Mouse (Mus musculus) cerebellum, postnatal 14 days (tissue): ENCODE data around the gene Gpbp1l1.
A peak's percentile ranks its signal among the peaks of the same experiment; 100 is the strongest.

Experiments used
- DNase-seq, 2 experiments: peaks; one replicate each; pipeline ENCODE4 v3.0.0; 2021; ENCODE audit warnings: mixed read lengths in 2 of 2

Gpbp1l1 gene

DNA sequence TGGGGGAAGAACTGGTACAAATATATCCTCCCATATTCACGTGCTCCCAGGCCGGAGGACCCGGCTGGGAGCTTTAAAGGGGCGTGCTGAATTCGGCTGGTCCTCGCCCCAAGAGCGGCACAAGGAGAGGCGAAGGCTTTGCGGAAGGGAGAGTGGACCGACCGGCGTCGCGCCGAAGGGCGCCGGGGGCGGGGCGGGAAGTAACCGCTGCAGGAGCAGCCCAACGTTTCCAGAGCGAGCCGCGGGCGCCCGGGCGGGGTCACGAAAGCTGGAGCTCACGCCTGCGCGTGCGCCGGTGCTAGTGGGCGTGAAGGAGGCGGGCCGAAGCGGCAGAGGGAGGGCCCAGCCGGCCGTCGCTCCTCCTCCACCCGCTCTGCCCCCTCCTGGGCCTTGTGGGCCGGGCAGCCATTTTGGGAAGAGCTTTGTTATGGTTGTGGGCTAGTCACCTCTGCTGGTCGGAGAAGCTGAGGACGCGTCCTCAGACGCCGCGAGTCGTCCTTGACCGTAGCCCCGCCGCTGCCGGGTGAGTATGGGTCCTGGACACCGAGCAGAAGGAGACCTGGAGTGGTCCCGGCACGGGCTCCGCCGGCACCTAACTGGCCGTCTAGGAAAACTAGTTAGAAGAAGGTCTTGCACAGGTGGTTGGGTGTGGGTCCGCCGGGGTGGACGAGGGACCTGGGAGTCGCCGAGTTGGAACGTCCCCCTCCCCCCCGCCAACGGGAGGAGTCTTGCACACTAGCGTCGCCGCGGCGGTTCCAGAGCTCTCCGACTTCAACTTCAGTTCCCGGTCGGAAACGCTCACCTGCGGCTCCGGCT is at the start of gene Gpbp1l1:
Gpbp1l1 (plus strand) TSS at position 353 of the 816 bp plus-strand sequence.
- peak; percentile 97 to 98 for DNase-seq

- DNase-seq = no peak
Measured at GRCm38 (mm10) chr4:116531109-116531508, 26.3 kb upstream of the Gpbp1l1 start.

DNA sequence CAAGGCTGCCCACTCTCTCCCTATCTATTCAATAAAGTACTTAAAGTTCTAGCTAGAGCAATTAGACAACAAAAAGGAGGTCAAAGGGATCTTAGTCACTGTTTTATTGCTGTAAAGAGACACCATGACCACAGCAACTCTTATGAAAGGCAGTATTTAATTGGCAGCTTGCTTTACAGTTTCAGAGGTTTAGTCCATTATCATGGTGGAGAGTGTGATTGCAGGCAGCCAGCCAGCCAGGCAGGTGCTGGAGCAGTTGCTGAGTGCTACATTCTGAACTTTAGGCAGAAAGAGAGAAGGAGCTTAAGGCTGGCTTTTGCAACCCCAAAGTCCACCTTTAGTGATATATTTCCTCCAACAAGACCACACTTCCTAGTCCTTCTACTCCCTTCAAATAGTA is 21.1 kb upstream of the Gpbp1l1 start:
- no peak for DNase-seq

DNA sequence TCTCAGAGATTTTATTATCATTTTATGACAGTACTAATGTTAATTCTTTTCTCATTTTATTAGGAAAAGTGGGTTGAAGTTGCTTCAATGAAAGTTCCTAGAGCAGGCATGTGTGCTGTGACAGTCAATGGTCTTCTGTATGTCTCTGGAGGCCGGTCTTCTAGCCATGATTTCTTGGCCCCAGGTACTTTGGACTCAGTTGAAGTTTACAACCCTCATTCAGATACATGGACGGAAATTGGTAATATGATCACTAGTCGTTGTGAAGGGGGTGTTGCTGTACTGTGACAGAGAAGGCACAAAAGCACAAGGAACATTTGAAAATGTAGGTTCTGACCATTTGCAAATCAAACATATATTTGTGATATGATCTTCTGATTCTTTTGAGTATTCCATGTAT is 19.7 kb upstream of the Gpbp1l1 start:
- no peak for DNase-seq

- DNase-seq = no peak
Measured at GRCm38 (mm10) chr4:116550432-116550831, 7.0 kb upstream of the Gpbp1l1 start.

DNA sequence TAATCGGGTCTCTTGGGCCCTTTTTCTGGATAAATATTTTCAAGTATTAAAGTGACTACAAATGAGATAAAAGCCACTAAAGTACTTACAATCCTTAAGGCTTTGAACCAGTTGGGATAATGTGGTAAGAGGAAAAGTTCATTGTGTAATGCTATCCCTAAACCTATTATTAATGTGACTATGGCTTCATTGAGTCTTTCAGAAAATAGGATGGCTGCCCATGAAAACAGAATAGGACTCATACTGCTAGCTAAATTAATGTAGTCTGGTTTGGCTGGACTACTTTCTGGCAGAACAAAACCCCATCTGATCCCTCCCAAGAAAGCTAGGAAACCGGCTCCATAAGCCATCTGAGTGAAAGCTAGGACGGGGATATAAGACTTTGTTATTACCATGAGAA is 4.4 kb upstream of the Gpbp1l1 start:
- no peak for DNase-seq

DNA sequence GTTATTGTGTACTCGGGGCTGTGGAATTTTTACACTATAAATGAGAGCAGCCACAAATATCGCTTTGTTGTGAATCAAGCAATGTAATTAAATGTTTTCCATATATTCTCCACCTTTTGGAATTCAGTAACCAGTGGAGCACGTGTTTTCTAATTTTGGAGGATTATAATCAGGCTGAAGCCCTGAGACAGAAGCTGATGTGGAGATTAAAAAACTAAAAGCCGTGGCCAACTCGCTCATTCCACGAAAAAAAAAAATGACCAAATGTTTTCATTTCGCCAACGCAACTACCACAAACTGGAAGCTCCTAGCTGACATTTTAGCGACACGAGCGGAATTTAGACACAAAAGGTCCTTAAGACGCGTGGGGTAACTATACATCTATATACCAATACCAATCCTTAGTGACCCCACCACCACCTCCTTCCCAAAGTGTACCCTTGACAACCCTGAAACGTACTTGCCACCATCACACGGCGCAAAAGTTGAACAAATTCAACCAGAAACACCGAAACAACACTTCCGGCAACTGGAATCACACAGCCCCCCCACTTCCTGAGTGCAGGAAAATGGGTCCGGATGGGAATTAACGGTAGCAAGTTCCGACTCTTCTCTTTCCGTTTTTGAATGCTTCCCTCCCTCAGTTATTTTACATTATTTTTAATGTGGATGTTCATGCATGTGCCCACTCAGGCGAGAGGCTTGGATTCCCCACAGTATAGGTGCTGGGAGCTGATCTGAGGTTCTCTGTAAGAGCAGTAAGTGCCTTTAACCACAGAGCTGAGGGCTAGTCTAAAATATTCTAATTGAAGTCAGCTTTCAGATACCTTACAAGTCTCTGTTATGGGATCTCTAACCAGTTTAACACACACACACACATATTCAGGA is 1.8 kb upstream of the Gpbp1l1 start, which contains the start of gene Tmem69:
Tmem69 (minus strand) TSS at position 524 of the 888 bp plus-strand sequence.
- DNase-seq = peak; percentile 86 to 87

DNA sequence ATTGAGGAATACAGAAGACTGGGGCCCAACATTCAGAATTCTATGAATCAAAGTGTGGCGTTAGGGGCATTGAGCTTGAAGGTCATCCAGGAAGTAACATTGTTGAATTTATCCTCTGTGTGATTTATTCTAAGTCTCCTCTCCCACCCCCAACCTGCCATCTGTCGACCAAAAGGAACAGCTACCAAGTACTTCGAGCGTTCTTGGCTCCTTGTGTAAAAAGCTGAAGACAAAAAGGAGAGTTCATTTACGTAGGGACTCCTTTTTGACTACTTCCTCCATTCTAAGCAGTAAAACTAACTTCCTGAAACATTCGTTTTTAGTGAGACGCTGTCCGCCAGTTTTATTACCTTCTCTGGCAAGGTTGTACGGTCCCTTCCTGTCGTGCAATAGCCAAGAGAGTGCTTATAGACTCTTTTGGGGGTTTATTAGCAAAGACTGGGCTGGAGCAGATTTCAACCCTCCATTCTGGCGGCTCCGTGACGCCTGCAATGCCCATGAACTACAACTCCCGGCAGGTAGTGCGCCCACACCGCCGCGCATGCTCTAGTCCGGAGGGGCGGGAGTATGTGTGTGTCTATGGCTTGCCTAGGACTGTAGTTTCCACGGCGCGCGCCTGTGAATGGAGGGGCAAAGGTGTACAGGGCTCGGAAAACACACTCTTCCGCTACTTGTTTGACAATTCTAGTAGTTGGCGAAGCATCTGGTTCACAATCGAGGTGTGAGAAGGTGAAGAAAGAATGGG is 725 bp upstream of the Gpbp1l1 start:
- DNase-seq = peak; percentile 94 to 95

GRCm38 (mm10) chr4:116558151-116558882 is 859 bp downstream of the Gpbp1l1 start:
- DNase-seq = no peak

DNA sequence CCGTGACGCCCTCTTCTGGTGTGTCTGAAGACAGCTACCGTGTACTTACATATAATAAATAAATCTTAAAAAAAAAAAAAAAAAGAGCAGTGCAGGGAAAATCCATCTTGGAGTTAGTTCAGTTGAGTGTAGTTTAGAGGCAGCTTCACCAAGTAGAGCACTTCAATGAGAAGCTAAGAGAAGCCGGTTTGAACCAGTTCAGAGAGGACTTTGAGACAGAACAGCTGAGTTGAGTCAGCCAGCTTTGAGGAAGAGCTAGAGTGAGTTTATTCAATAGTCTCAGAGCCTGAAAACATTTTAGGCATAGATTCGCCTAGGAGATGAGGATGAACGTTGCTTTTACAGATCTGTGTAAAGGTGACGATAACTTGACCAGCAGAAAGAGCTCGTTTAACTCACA is 38.3 kb downstream of the Gpbp1l1 start:
- DNase-seq = no peak

GRCm38 (mm10) chr4:116596379-116596778 is 38.9 kb downstream of the Gpbp1l1 start, which contains the start of gene Ccdc17:
Ccdc17 (plus strand) TSS chr4:116596654.
- DNase-seq = peak; percentile 24 to 28

GRCm38 (mm10) chr4:116596978-116597881 is 39.8 kb downstream of the Gpbp1l1 start:
- DNase-seq = peak; percentile 92 to 94

DNA sequence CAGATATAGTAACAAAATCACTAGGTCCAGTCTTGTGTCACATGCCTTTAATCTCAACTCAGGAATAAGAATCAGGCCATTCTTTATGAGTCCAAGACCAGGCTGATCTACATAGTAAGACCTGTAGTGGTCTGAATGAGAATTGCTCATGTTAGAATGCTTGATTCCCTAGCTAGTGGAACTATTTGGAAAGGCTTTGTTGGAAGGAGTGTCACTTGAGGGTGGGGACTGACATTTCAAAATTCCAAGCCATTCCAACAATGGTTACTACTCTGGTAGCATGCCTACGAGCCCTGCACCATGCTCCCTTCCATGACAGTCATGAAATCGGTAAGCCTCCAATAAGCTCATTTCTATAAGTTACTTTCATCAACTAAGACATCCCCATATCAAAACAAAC is 55.2 kb downstream of the Gpbp1l1 start:
- DNase-seq = no peak

GRCm38 (mm10) chr4:116615237-116615636 is 57.8 kb downstream of the Gpbp1l1 start:
- DNase-seq = no peak

GRCm38 (mm10) chr4:116624831-116625230 is 67.4 kb downstream of the Gpbp1l1 start:
- DNase-seq = no peak

DNA sequence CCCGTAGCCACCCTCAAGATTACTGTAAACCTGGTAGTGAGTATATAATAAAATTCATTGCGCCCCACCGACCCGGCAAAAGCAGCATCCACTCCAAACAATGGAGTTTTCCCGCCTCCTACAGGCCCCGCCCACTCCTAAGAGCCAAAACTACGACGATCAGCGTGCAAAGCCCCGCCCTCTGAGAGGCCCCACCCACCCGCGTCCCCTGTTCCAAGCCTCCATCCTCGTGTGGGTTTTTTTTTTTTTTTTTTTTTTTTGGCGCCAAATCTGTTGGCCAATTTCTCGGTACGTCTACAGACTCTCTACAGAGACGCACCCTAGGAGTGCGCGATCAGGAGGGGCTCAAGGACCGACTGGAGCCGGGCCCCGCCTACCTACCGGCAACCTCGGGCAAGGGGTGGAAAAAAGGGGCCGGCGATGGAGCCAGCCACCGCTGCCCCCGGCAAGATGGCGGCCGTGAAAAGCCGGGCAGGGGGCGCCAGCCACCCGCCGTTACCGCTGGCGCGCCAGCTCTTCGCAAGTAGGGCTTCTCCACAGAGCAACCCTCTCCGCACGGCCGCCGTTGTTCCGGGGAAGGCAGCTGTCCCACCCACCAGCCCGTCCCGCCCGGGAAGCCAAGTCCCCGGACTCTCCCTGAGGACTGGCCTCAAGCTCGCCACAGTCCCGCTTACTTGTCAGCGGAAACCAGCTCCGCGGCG is 69.3 kb downstream of the Gpbp1l1 start:
- DNase-seq = peak; percentile 82 to 86

- peak; percentile 93 for DNase-seq
Measured at GRCm38 (mm10) chr4:116627359-116627716, 69.9 kb downstream of the Gpbp1l1 start.

GRCm38 (mm10) chr4:116627722-116628662 is 70.5 kb downstream of the Gpbp1l1 start, which contains the start of gene Nasp:
Nasp (minus strand) TSS chr4:116627941.
- DNase-seq = peak; percentile 80 to 89

DNA sequence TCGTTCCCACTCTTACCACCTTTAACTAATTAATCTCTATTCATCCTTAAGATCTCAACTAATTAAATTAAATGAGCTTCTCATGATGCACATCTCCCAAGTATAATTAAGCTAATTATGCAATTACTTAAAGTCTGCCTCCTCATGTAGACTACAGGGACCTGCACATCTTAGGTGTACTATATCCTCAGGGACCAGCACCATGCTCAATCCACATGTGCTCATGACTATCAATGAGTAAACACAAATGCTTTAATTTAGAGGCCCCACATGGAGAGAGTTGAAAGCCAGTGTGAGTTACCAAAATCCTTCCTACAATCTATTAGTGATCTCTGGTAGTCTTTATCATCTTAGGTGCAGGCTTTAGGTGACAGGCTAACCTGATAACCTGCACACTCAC is 77.7 kb downstream of the Gpbp1l1 start:
- no peak for DNase-seq
